Mouse (Mus musculus): ENCODE results near the gene Ggt7. TPM values are rescaled to one million over a fixed set of nuclear protein-coding genes. Genes with fewer than 3 reads are reported as not detected.
"Not testable (repeated sequence)": the region's sequence is repeated elsewhere in the genome, so short reads cannot be mapped to it uniquely, and the experiment has no call there.

Ggt7 gene
- polyA plus RNA-seq, 1 experiment from 2014 or later: 3.7 TPM

DNA sequence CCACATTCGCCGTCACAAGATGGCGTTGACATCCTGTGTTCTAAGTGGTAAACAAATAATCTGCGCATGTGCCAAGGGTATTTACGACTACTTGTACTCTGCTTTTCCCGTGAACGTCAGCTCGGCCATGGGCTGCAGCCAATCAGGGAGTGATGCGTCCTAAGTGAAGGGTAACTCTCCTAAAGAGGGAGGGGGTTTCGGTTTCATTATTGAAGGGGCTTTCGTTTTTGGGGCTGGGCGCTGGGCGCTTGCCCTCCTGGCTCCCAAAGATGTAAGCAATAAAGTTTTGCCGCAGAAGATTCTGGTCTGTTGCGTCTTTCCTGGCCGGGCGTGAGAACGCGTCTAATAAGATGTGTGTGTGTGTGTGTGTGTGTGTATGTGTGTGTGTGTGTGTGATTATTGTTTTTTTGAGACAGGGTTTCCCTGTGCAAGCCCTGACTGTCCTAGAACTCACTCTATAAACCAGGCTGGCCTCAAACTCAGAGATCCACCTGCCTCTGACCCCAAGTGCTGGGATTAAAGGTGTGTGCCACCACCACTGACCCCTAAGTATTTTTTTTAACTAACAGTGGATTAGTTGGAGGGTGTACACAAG is 20.5 kb upstream of the Ggt7 start:
- 76% methylated on average over 12 of the region's 19 CpGs for WGBS
- not testable (repeated sequence) for H3K36me3 ChIP-seq (ENCODE audit: insufficient read depth, low read length); H3K4me3 ChIP-seq (ENCODE audit: low read length); H3K27me3 ChIP-seq (ENCODE audit: insufficient read depth, low read length); H3K27ac ChIP-seq (ENCODE audit: low read length); H3K9me3 ChIP-seq (ENCODE audit: low read length); ATAC-seq (ENCODE audit: low FRiP score, low TSS enrichment); H3K4me1 ChIP-seq (ENCODE audit: insufficient read depth, low read length); H3K9ac ChIP-seq (replicated peaks; ENCODE audit: low read length); H3K4me2 ChIP-seq (replicated peaks; ENCODE audit: low read depth, low read length)

DNA sequence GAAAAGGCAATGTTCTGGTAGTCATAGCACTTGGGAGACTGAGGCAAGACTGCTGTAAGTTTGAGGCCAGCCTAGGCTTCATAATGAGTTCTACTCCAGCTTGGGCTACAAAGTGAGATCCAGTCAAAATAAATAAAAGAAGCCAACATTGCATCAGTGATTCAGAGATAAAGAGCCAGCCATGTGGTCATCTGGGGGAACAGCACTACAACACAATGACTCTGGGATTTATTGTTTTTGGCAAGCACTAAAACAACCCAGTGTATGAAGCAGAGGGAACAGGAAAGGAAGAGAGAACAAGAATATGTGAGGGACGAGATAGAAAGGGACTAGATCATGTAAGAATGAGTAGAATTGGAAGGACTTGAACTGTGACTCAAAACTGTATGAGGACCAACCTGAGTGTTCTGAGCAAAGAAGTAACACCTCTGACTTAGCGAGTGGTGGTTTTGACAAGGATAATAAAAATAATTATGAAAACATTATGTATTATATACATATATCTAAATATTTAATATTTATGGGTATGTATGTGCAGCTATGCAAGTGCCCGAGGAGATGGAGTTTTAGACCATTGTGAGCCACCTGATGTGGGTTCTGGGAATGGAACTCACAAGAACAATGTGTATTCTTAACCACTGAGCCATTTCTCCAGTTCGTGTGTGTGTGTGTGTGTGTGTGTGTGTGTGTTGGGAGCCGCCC is 19.9 kb upstream of the Ggt7 start:
- no peak for ATAC-seq (ENCODE audit: low FRiP score, low TSS enrichment)
- no peak overlapping the region for H3K4me3 ChIP-seq (ENCODE audit: low read length)
- H3K4me1 ChIP-seq (ENCODE audit: insufficient read depth, low read length): no peaks in the 10 kb centered on the region
- WGBS: 61% methylated on average over 5 of the region's 5 CpGs
- no peaks in the 10 kb centered on the region for H3K9me3 ChIP-seq (ENCODE audit: low read length)
- no peak overlapping the region for H3K9ac ChIP-seq (replicated peaks; ENCODE audit: low read length)
- H3K27ac ChIP-seq (ENCODE audit: low read length): no peak overlapping the region
- no peaks in the 10 kb centered on the region for H3K27me3 ChIP-seq (ENCODE audit: insufficient read depth, low read length)
- no peaks in the 10 kb centered on the region for H3K36me3 ChIP-seq (ENCODE audit: insufficient read depth, low read length)
- no peak overlapping the region for H3K4me2 ChIP-seq (replicated peaks; ENCODE audit: low read depth, low read length)

DNA sequence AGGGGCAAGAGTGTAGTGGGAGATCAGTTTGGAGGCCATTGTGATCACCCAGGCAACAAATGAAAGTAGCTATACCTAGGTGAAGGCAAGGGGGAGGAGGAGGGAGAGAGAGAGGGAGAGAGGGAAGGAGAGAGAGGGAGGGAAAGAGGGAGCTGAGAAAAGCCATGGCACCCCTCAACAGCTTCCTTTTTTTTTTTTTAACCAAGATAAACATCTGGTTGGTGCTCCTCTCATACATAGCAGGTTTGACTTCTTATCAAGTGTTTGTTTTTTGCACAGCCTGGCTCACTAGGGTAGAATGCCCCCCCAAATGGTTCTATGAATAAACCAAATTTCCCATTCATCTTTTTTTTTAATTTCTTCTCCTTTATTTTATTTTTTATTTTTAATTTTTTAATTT is 18.3 kb upstream of the Ggt7 start:
- no peak overlapping the region for H3K4me2 ChIP-seq (replicated peaks; ENCODE audit: low read depth, low read length)
- ATAC-seq (ENCODE audit: low FRiP score, low TSS enrichment): no peak
- no peak overlapping the region for H3K9ac ChIP-seq (replicated peaks; ENCODE audit: low read length)
- no peak overlapping the region for H3K27ac ChIP-seq (ENCODE audit: low read length)
- no peak overlapping the region for H3K4me3 ChIP-seq (ENCODE audit: low read length)
- H3K4me1 ChIP-seq (ENCODE audit: insufficient read depth, low read length): no peaks in the 10 kb centered on the region
- no peaks in the 10 kb centered on the region for H3K36me3 ChIP-seq (ENCODE audit: insufficient read depth, low read length)
- H3K27me3 ChIP-seq (ENCODE audit: insufficient read depth, low read length): no peaks in the 10 kb centered on the region
- no peaks in the 10 kb centered on the region for H3K9me3 ChIP-seq (ENCODE audit: low read length)

DNA sequence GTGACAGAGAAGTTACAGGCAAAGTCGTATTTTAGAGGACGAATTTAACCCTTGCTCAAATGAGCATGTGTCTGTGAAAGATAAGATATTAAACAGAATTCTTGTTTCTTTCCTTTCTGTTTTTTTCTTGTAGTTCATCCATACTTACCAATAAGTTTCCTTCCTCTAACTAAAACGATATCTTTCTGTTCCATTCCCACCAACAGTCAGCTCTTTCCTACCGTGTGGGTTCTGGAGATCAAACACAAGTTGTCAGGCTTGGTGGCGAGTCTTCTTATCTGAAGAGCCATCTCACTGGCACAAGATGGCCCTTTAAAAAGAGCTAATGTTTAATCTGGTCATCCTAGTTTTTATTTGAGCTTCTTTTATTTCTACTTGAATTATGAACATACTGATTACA is 9.3 kb upstream of the Ggt7 start:
- Histone ChIP-seq H3K4me1 (ENCODE audit: insufficient read depth, low read length) (no peaks in the 10 kb centered on the region), H3K9me3 (ENCODE audit: low read length) (no peaks in the 10 kb centered on the region), H3K4me3 (ENCODE audit: low read length) (no peak overlapping the region), H3K27ac (ENCODE audit: low read length) (no peak overlapping the region), H3K4me2 (replicated peaks; ENCODE audit: low read depth, low read length) (no peak overlapping the region), H3K36me3 (ENCODE audit: insufficient read depth, low read length) (no peaks in the 10 kb centered on the region), H3K9ac (replicated peaks; ENCODE audit: low read length) (no peak overlapping the region), H3K27me3 (ENCODE audit: insufficient read depth, low read length) (no peaks in the 10 kb centered on the region)
- ATAC-seq (ENCODE audit: low FRiP score, low TSS enrichment): no peak
- WGBS: 75% methylated on average over 5 of the region's 5 CpGs

DNA sequence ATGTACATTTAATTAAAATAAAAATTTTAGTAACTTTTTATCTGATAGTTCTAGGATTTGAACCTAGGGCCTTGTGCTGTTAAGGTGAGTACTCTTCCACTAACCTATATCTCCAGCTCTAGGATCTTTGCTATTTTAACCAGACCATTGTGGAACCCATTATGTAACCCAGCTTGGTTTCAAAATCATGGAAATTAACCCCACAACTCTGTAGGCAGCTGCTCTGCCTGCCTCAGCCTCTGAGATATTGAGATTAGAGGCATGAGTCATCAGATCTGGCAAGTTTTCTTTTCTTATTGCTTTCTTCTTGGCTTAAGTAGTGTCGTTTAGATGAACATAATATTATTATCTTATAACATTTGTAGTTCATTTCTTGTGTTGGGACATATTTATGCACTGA is 6.3 kb upstream of the Ggt7 start:
- H3K4me2 ChIP-seq (replicated peaks; ENCODE audit: low read depth, low read length): no peak overlapping the region
- no peak overlapping the region for H3K4me3 ChIP-seq (ENCODE audit: low read length)
- H3K36me3 ChIP-seq (ENCODE audit: insufficient read depth, low read length): no peaks in the 10 kb centered on the region
- WGBS: 61% methylated on average over 1 of the region's 1 CpGs
- H3K27ac ChIP-seq (ENCODE audit: low read length): no peak overlapping the region
- H3K9me3 ChIP-seq (ENCODE audit: low read length): no peaks in the 10 kb centered on the region
- no peaks in the 10 kb centered on the region for H3K4me1 ChIP-seq (ENCODE audit: insufficient read depth, low read length)
- no peak for ATAC-seq (ENCODE audit: low FRiP score, low TSS enrichment)
- H3K9ac ChIP-seq (replicated peaks; ENCODE audit: low read length): no peak overlapping the region
- H3K27me3 ChIP-seq (ENCODE audit: insufficient read depth, low read length): no peaks in the 10 kb centered on the region

DNA sequence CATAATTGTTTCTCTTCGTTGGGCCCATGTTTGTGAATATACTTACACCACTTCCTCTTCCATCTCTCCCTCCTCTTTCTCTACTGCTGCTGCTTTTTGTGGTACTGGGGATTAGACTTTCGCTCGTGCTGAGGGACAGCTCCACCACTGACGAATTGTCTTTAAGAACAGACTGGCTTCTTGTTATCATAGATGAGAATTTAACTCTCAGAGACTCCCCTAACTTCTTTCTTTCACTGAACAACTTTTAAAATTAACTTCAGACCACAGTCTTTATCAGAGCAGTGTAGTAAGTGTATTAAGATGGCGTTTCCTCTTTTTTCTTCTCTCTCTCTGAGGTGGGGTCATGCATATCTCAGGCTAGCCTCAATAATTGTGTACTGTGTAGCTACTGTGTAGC is 5.7 kb upstream of the Ggt7 start:
- Histone ChIP-seq H3K27ac (ENCODE audit: low read length) (no peak overlapping the region), H3K9ac (replicated peaks; ENCODE audit: low read length) (no peak overlapping the region), H3K9me3 (ENCODE audit: low read length) (no peaks in the 10 kb centered on the region), H3K4me2 (replicated peaks; ENCODE audit: low read depth, low read length) (no peak overlapping the region), H3K27me3 (ENCODE audit: insufficient read depth, low read length) (no peaks in the 10 kb centered on the region), H3K4me1 (ENCODE audit: insufficient read depth, low read length) (peaks cover 2% of the 10 kb centered on the region; the same call in 1 of the 2 replicates), H3K36me3 (ENCODE audit: insufficient read depth, low read length) (no peaks in the 10 kb centered on the region), H3K4me3 (ENCODE audit: low read length) (no peak overlapping the region)
- ATAC-seq (ENCODE audit: low FRiP score, low TSS enrichment): no peak
- WGBS: 63% methylated on average over 5 of the region's 5 CpGs

DNA sequence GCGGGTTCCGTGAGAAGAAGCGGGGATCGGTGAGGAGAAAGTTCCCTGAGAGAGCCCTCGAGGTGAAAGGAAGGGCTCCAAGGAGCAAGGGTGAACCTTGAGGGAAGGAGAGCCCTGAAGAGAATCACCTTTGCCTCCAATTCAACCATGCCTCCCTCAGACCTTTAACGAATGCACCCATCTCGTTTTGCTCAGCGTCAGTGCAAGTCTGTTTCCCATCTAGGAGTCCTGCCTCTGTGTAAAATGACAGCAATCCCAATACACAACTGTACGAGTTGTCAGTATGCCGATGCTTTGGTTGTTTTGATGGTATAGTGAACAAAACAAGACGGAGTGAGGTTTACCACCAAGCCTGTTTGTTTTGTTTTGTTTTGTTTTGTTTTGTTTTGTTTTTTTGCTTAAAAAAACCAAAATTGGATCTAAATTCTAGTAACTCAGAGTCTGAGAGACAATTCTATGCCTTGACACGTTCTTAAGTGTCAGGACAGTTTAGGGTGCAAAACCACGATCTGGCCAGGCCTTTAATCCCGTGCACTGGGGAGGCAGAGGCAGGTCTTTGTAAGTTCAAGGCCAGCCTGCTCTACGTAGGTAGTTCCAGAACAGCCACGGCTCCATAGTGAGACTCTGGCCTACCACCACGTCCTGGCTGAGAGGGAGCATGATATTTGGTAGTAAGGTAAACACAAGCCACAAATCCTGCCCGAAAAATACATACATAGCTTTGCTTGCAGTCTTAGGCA is 664 bp upstream of the Ggt7 start:
- peak overlapping the region; percentile 18; the same call in 1 of the 2 replicates for H3K27ac ChIP-seq (ENCODE audit: low read length)
- peaks cover 23% of the 10 kb centered on the region for H3K4me1 ChIP-seq (ENCODE audit: insufficient read depth, low read length)
- peak overlapping the region; percentile 95 for H3K4me2 ChIP-seq (replicated peaks; ENCODE audit: low read depth, low read length)
- H3K9me3 ChIP-seq (ENCODE audit: low read length): no peaks in the 10 kb centered on the region
- H3K27me3 ChIP-seq (ENCODE audit: insufficient read depth, low read length): peaks cover 15% of the 10 kb centered on the region
- H3K9ac ChIP-seq (replicated peaks; ENCODE audit: low read length): peak overlapping the region; percentile 74
- H3K4me3 ChIP-seq (ENCODE audit: low read length): peak overlapping the region; percentile 65
- WGBS: 25% methylated on average over 18 of the region's 18 CpGs
- ATAC-seq (ENCODE audit: low FRiP score, low TSS enrichment): no peak
- no peaks in the 10 kb centered on the region for H3K36me3 ChIP-seq (ENCODE audit: insufficient read depth, low read length)

DNA sequence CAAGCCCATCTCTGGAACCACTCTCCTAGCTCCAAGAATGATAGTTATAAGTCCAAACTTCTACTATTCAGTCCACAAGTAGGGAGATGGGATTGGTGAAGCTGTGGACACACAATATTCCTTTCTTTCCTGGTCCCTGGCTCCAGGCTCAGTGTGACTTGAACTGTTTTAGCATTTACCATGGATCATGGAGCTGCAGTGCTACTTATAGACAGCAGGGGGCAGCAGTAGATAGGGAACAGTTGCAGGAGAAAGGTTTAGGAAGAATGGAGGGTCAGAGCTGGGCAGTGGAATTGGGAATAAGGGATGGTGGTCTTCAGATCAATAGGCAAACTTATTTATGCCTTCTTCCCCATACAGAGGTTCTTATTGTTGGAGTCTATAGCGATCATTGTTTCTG is 2.1 kb downstream of the Ggt7 start:
- WGBS: 0% methylated on average over 1 of the region's 1 CpGs
- H3K9ac ChIP-seq (replicated peaks; ENCODE audit: low read length): no peak overlapping the region

DNA sequence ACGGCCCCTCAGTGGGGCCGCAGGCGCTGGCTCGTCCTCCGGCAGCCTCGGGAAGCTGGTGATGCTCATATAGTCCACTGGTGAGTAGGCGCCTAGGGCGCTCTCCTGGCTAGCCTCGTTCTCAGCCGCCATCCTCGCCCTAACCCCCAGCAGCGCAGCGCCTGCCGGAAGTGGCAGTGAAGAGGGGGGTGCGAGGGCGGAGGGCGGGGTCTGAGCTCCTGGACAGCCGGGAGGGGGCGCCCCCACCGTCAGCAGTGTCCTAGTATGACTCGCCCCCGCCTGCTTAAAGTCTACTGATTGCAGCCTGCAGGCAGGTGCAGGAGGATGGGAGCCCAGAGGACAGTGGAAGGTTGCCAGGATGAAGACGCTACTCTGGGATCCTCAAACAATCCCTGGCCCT is 3.4 kb downstream of the Ggt7 start:
- Histone ChIP-seq H3K4me1 (ENCODE audit: insufficient read depth, low read length) (peaks cover 23% of the 10 kb centered on the region), H3K9ac (replicated peaks; ENCODE audit: low read length) (peak overlapping the region; percentile 65), H3K27ac (ENCODE audit: low read length) (no peak overlapping the region), H3K4me3 (ENCODE audit: low read length) (peak overlapping the region; percentile 47), H3K27me3 (ENCODE audit: insufficient read depth, low read length) (peaks cover 15% of the 10 kb centered on the region), H3K36me3 (ENCODE audit: insufficient read depth, low read length) (no peaks in the 10 kb centered on the region), H3K9me3 (ENCODE audit: low read length) (no peaks in the 10 kb centered on the region), H3K4me2 (replicated peaks; ENCODE audit: low read depth, low read length) (peak overlapping the region; percentile 73)
- under 1% methylated on average over 23 of the region's 23 CpGs for WGBS
- ATAC-seq (ENCODE audit: low FRiP score, low TSS enrichment): no peak

More for the DNA sequence above, 2.1 kb downstream of the Ggt7 start:
- H3K9me3 ChIP-seq (ENCODE audit: low read length): no peaks in the 10 kb centered on the region
- no peak overlapping the region for H3K27ac ChIP-seq (ENCODE audit: low read length)
- H3K4me2 ChIP-seq (replicated peaks; ENCODE audit: low read depth, low read length): no peak overlapping the region
- peaks cover 15% of the 10 kb centered on the region for H3K27me3 ChIP-seq (ENCODE audit: insufficient read depth, low read length)
- ATAC-seq (ENCODE audit: low FRiP score, low TSS enrichment): no peak
- H3K36me3 ChIP-seq (ENCODE audit: insufficient read depth, low read length): no peaks in the 10 kb centered on the region
- H3K4me3 ChIP-seq (ENCODE audit: low read length): no peak overlapping the region
- H3K4me1 ChIP-seq (ENCODE audit: insufficient read depth, low read length): peaks cover 23% of the 10 kb centered on the region

DNA sequence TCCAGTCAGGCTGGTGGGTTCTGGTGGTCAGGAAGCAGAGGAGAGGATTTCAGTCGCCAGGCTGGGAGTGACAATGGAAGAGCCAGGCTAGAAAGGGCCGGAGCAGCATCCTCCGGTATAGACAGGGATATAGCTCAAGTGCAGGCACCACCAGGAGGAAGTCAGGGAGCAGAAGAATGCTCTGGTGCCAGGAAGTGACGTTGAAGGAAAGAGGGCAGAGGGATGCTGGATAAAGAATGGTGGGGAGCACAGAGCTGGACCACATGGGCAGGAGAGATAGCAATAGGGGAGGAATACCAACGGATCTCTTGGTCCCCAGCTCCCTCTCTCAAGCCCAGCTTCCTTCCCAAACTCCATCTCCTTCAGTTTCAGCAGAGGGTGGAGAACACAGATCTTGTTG is 4.5 kb downstream of the Ggt7 start:
- no peak for ATAC-seq (ENCODE audit: low FRiP score, low TSS enrichment)
- H3K4me2 ChIP-seq (replicated peaks; ENCODE audit: low read depth, low read length): no peak overlapping the region
- no peak overlapping the region for H3K4me3 ChIP-seq (ENCODE audit: low read length)

More for the DNA sequence above, 4.5 kb downstream of the Ggt7 start:
- no peak overlapping the region for H3K9ac ChIP-seq (replicated peaks; ENCODE audit: low read length)
- no peak overlapping the region for H3K27ac ChIP-seq (ENCODE audit: low read length)
- no peaks in the 10 kb centered on the region for H3K36me3 ChIP-seq (ENCODE audit: insufficient read depth, low read length)
- peaks cover 19% of the 10 kb centered on the region for H3K4me1 ChIP-seq (ENCODE audit: insufficient read depth, low read length)
- peaks cover 15% of the 10 kb centered on the region for H3K27me3 ChIP-seq (ENCODE audit: insufficient read depth, low read length)
- WGBS: 65% methylated on average over 5 of the region's 5 CpGs
- no peaks in the 10 kb centered on the region for H3K9me3 ChIP-seq (ENCODE audit: low read length)
